Mouse (Mus musculus): ENCODE measurements around the gene Btbd35f26. TPM values are rescaled to one million over a fixed set of nuclear protein-coding genes. Genes with fewer than 3 reads are reported as not detected.

Gene Btbd35f26
- not detected for polyA plus RNA-seq (2014; fragmentation: Illumina TruSeq; extraction: RNeasy Lipid Tissue Mini Kit (QIAGEN cat#74804); ENCODE audit: low read depth, low replicate concordance)

DNA sequence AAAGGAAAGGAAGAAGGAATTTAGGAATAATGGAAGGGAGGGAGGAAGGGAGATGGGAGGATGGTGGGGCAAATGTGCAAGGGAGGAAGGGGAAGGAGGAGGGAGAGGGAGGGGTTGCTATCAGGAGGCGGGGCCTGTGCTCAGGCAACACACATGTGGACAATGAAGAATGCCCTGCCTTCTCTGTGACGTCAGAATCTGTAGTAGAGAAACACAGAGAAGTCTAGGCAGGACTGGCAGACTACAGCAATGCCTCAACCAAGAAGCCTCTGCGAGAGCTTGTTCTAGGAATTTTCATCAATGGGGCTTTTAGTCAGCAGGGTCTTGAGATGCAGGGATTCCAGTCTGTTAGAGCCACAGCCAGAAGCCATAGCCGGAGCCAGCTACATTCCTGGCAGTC, at the start of gene Btbd35f26:
Gene Btbd35f26, plus strand, starts transcription at position 301 of the 400 bp plus-strand sequence.

GRCm38 (mm10) chrX:31383818-31384217, 47.6 kb downstream of the Btbd35f26 start, which contains the start of gene Btbd35f19:
Gene Btbd35f19, minus strand, starts transcription at chrX:31383918.

Other genes with a start within 250 kb of the Btbd35f26 start
- gene Btbd35f29, start 218.8 kb upstream of the Btbd35f26 start, polyA plus RNA-seq (2014; fragmentation: Illumina TruSeq; extraction: RNeasy Lipid Tissue Mini Kit (QIAGEN cat#74804); ENCODE audit: low read depth, low replicate concordance) = not detected
- gene Spin2f, start 82.6 kb upstream of the Btbd35f26 start, polyA plus RNA-seq (2014; fragmentation: Illumina TruSeq; extraction: RNeasy Lipid Tissue Mini Kit (QIAGEN cat#74804); ENCODE audit: low read depth, low replicate concordance) = not detected
- not detected for gene Btbd35f19, start 47.5 kb downstream of the Btbd35f26 start, polyA plus RNA-seq (2014; fragmentation: Illumina TruSeq; extraction: RNeasy Lipid Tissue Mini Kit (QIAGEN cat#74804); ENCODE audit: low read depth, low replicate concordance)
- gene Gm21883, start 237.8 kb downstream of the Btbd35f26 start, polyA plus RNA-seq (2014; fragmentation: Illumina TruSeq; extraction: RNeasy Lipid Tissue Mini Kit (QIAGEN cat#74804); ENCODE audit: low read depth, low replicate concordance) = not detected

All from heart, adult 10 weeks (tissue).